Mouse (Mus musculus) liver, embryonic 14.5 days (tissue): ENCODE results near the gene Larp4b. TPM values are rescaled to one million over a fixed set of nuclear protein-coding genes. Genes with fewer than 3 reads are reported as not detected.

ENCODE experiments used
- ATAC-seq: fragments of 200-750 bp; cut with Nextera tagmentation; 2 replicates; pipeline ENCODE4 v1.8.0; 2017; ENCODE audit warnings: moderate number of reproducible peaks, mild to moderate bottlenecking, moderate library complexity; ENCODE audit not compliant: insufficient read depth
- DNase-seq, 3 experiments: peaks; one replicate each; pipeline ENCODE4 v3.0.0-alpha.2; 2012 to 2013; ENCODE audit warnings: low read depth in 3 of 3, low spot score in 3 of 3
- H3K27ac ChIP-seq: fragments of 300-500 bp; sonication (generic); 2 replicates; pipeline ENCODE4 v1.5.1; 2014; ENCODE audit warnings: moderate library complexity, mild to moderate bottlenecking, control low read depth, inconsistent platforms
- H3K27me3 ChIP-seq: fragments of 300-500 bp; sonication (generic); 2 replicates; pipeline ENCODE4 v1.6.1; 2014; ENCODE audit warnings: mild to moderate bottlenecking, low read length, moderate library complexity; ENCODE audit not compliant: control insufficient read depth, insufficient read depth
- H3K36me3 ChIP-seq: fragments of 300-500 bp; sonication (generic); replicated peaks from 2 replicates; pipeline ENCODE4 v1.6.1; 2014; ENCODE audit warnings: low read depth; ENCODE audit not compliant: control insufficient read depth, insufficient read depth
- H3K4me1 ChIP-seq, 2 experiments: fragments of 200-500 bp in 1 of 2; fragments of 300-500 bp in 1 of 2; sonication (generic) in 1 of 2; replicated peaks; 2 replicates each; pipeline ENCODE4 v1.6.1; 2012 to 2014; ENCODE audit warnings: antibody characterized with exemption in 1 of 2, inconsistent platforms in 1 of 2, low read length in 1 of 2; ENCODE audit not compliant: control insufficient read depth in 2 of 2, insufficient read depth in 2 of 2
- H3K4me2 ChIP-seq: fragments of 300-500 bp; sonication (generic); 2 replicates; pipeline ENCODE4 v1.6.1; 2014; ENCODE audit warnings: low read depth, mild to moderate bottlenecking, control low read depth, moderate library complexity
- H3K4me3 ChIP-seq, 2 experiments: fragments of 200-500 bp in 1 of 2; fragments of 300-500 bp in 1 of 2; sonication (generic) in 1 of 2; 2 replicates each; pipeline ENCODE4 v1.5.1; 2012 to 2014; ENCODE audit warnings: low read depth in 2 of 2, low read length in 2 of 2, mild to moderate bottlenecking in 2 of 2, control low read depth in 1 of 2, inconsistent platforms in 1 of 2, moderate library complexity in 1 of 2; ENCODE audit not compliant: insufficient read depth in 1 of 2
- H3K9ac ChIP-seq: fragments of 300-500 bp; sonication (generic); replicated peaks from 2 replicates; pipeline ENCODE4 v1.6.1; 2014; ENCODE audit warnings: mild to moderate bottlenecking, control low read depth, moderate library complexity
- H3K9me3 ChIP-seq: fragments of 300-500 bp; sonication (generic); 2 replicates; pipeline ENCODE4 v1.6.1; 2016; ENCODE audit warnings: low read length, mixed read lengths; ENCODE audit not compliant: control insufficient read depth
- CTCF ChIP-seq: IDR thresholded peaks from 2 replicates; pipeline ENCODE4 v1.5.1; 2016; ENCODE audit warnings: antibody characterized with exemption, low read depth, control low read depth
- EP300 ChIP-seq: IDR thresholded peaks from 2 replicates; pipeline ENCODE4 v1.6.1; 2016; ENCODE audit warnings: antibody characterized with exemption, low read depth
- WGBS: fragments of 180-500 bp; shearing (Covaris S2); extraction: QIAGEN DNeasy Blood & Tissue Kit; methylation state at CpG from one replicate; pipeline ENCODE4 v1.1.7; 2014; ENCODE audit not compliant: insufficient replicate concordance; 5-methylcytosine and 5-hydroxymethylcytosine counted together
- polyA plus RNA-seq, 2 experiments: library from polyadenylated mRNA; depleted of rRNA in 1 of 2; stranded (reverse) in 1 of 2; unstranded in 1 of 2; fragments of >200 nt; fragmentation: Nextera tagmentation in 1 of 2; extraction: Ambion mirVana in 1 of 2; gene quantifications; 2 replicates each; pipeline versions ENCODE4 v1.2.1 to v1.2.3; 2012 to 2014

Gene Larp4b
- polyA plus RNA-seq, 2 experiments, result 16.5 to 27.7 TPM

- no peak overlapping the region for H3K4me2 ChIP-seq
- no peak overlapping the region for H3K9ac ChIP-seq
- ATAC-seq (no peak), DNase-seq (no peak)
- H3K4me3 ChIP-seq, result no peak overlapping the region
- H3K9me3 ChIP-seq, result no peaks in the 10 kb centered on the region
- H3K4me1 ChIP-seq, result no peaks in the 10 kb centered on the region
- TF ChIP-seq EP300 (no peak), CTCF (no peak)
- H3K27ac ChIP-seq, result no peak overlapping the region
- H3K36me3 ChIP-seq, result peaks cover 60% of the 10 kb centered on the region
- WGBS, result 56% methylated on average over 9 of the region's 9 CpGs
- no peaks in the 10 kb centered on the region for H3K27me3 ChIP-seq
These were observed 60.1 kb downstream of the Larp4b start for GRCm38 (mm10) chr13:9153803-9154202.

GRCm38 (mm10) chr13:9159282-9159681 is 65.6 kb downstream of the Larp4b start:
- TF ChIP-seq CTCF (no peak), EP300 (no peak)
- ATAC-seq (no peak), DNase-seq (no peak)
- no peak overlapping the region for H3K27ac ChIP-seq
- no peak overlapping the region for H3K4me3 ChIP-seq
- H3K36me3 ChIP-seq, result peaks cover 70% of the 10 kb centered on the region
- no peak overlapping the region for H3K9ac ChIP-seq
- WGBS, result 59% methylated on average over 10 of the region's 10 CpGs
- H3K9me3 ChIP-seq, result no peaks in the 10 kb centered on the region
- no peaks in the 10 kb centered on the region for H3K27me3 ChIP-seq
- no peak overlapping the region for H3K4me2 ChIP-seq
- no peaks in the 10 kb centered on the region for H3K4me1 ChIP-seq

- no peak for ATAC-seq
- no peak for DNase-seq
- H3K4me1 ChIP-seq, result no peaks in the 10 kb centered on the region
- no peak overlapping the region for H3K9ac ChIP-seq
- H3K36me3 ChIP-seq, result peaks cover 83% of the 10 kb centered on the region
- H3K27me3 ChIP-seq, result no peaks in the 10 kb centered on the region
- H3K4me2 ChIP-seq, result no peak overlapping the region
- H3K9me3 ChIP-seq, result no peaks in the 10 kb centered on the region
- no peak for TF ChIP-seq CTCF
- no peak for TF ChIP-seq EP300
- WGBS, result 85% methylated on average over 4 of the region's 4 CpGs
- H3K27ac ChIP-seq, result no peak overlapping the region
- H3K4me3 ChIP-seq, result no peak overlapping the region
These were observed 69.2 kb downstream of the Larp4b start for GRCm38 (mm10) chr13:9162888-9163287.

- 82% methylated on average over 3 of the region's 3 CpGs for WGBS
These were observed 74.2 kb downstream of the Larp4b start for GRCm38 (mm10) chr13:9167842-9168241.

GRCm38 (mm10) chr13:9169616-9170015 is 75.9 kb downstream of the Larp4b start:
- H3K4me3 ChIP-seq, result no peak overlapping the region
- no peaks in the 10 kb centered on the region for H3K9me3 ChIP-seq
- DNase-seq, result no peak
- no peak for ATAC-seq
- peaks cover 85% of the 10 kb centered on the region for H3K36me3 ChIP-seq
- no peak overlapping the region for H3K9ac ChIP-seq
- H3K4me2 ChIP-seq, result no peak overlapping the region
- no peaks in the 10 kb centered on the region for H3K27me3 ChIP-seq
- TF ChIP-seq EP300 (no peak), CTCF (no peak)
- WGBS, result 80% methylated on average over 6 of the region's 6 CpGs
- H3K27ac ChIP-seq, result no peak overlapping the region
- H3K4me1 ChIP-seq, result no peaks in the 10 kb centered on the region

More at GRCm38 (mm10) chr13:9167842-9168241, 74.2 kb downstream of the Larp4b start:
- ATAC-seq (no peak), DNase-seq (no peak)
- Histone ChIP-seq H3K4me1 (no peaks in the 10 kb centered on the region), H3K9me3 (no peaks in the 10 kb centered on the region), H3K4me3 (no peak overlapping the region), H3K27ac (no peak overlapping the region), H3K4me2 (no peak overlapping the region), H3K27me3 (no peaks in the 10 kb centered on the region), H3K9ac (no peak overlapping the region), H3K36me3 (peaks cover 82% of the 10 kb centered on the region)
- TF ChIP-seq EP300, result no peak
- TF ChIP-seq CTCF, result no peak

GRCm38 (mm10) chr13:9170726-9171125 is 77.0 kb downstream of the Larp4b start:
- Histone ChIP-seq H3K27me3 (no peaks in the 10 kb centered on the region), H3K36me3 (peaks cover 76% of the 10 kb centered on the region), H3K9ac (no peak overlapping the region), H3K4me1 (no peaks in the 10 kb centered on the region), H3K4me3 (no peak overlapping the region), H3K9me3 (no peaks in the 10 kb centered on the region), H3K4me2 (no peak overlapping the region), H3K27ac (no peak overlapping the region)
- ATAC-seq (no peak), DNase-seq (no peak)
- 86% methylated on average over 16 of the region's 16 CpGs for WGBS
- no peak for TF ChIP-seq EP300
- no peak for TF ChIP-seq CTCF
